Mouse (Mus musculus) embryo, embryonic 11 days (tissue): Measurements from ENCODE around the gene Lrp6.
A peak's percentile ranks its signal among the peaks of the same experiment; 100 is the strongest.

Experiments used
- DNase-seq: peaks from one replicate; pipeline ENCODE4 v3.0.0-alpha.2; 2015

Lrp6 gene

GRCm38 (mm10) chr6:134566818-134567485 lies at the start of gene Lrp6:
Lrp6 (minus strand) TSS chr6:134566965.
- DNase-seq: peak; percentile 95

- peak; percentile 78 for DNase-seq
These were observed 48.2 kb upstream of the Lrp6 start for GRCm38 (mm10) chr6:134614723-134615648.

GRCm38 (mm10) chr6:134614322-134614721 lies 47.6 kb upstream of the Lrp6 start:
- no peak for DNase-seq

- DNase-seq: no peak
These were observed 45.1 kb upstream of the Lrp6 start for GRCm38 (mm10) chr6:134611896-134612295.

- DNase-seq: no peak
These were observed 43.6 kb upstream of the Lrp6 start for GRCm38 (mm10) chr6:134610380-134610779.

DNA sequence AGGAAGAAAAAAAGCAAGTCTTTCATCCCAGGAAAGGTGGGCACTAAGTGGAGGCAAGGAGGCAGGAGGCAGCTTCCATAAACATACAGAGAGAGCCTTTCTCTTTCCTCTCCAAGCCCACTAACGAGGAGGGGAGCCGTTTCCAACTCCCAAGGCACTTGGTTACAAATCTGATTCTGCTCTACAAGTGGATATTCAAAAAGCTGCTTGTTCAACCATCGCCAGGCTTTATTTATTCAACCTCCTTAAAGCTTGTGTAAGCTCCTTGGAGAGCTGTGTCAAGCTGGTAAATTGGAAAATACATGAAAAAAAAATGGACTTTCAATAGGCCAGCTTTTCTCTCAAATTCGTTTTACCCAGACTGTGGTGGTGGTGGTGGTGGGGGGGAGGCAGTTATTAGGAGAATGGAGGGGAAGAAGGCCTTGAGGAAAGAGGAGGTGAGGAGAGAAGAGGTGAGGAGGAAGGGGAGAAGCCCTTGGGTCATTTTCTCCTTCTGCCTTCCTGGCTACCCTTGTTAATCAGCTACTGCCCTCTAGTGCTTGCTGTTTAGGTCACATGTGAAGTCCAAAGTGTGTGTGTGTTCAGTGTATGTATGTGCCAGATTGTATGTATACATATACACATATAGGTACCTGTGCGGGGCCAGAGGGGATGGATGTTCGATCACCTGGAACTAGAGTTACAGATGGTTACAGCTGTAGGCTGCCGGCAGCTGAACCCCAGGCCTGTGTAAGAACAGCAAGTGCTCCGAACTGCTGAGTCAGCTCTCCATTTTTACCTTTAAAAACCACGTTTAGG lies 40.4 kb upstream of the Lrp6 start:
- DNase-seq: peak; percentile 70

- no peak for DNase-seq
These were observed 39.8 kb upstream of the Lrp6 start for GRCm38 (mm10) chr6:134606540-134606939.

- DNase-seq: no peak
These were observed 38.4 kb upstream of the Lrp6 start for GRCm38 (mm10) chr6:134605196-134605595.

- DNase-seq: peak; percentile 53
These were observed 35.7 kb upstream of the Lrp6 start for GRCm38 (mm10) chr6:134602371-134603003.

DNA sequence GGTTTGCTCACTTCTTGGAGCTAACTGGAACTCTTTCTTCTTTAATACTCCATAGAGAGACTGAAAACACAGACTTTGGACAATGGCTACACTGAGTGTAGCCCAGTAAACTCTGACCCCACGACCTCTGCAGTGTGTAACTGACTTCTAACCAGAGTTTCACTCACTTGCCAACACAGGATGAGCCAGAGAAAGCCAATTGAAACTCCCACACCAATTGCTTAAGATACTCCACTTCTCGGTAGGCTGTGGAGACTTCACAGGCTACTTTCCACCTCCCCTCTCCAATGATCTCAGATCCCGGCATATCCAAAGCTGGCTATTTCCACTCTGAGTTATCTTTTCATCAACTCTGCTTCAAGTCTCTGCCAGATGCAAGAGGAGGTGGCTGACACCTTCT lies 35.0 kb upstream of the Lrp6 start:
- no peak for DNase-seq

GRCm38 (mm10) chr6:134601130-134601529 lies 34.4 kb upstream of the Lrp6 start:
- peak; percentile 26 for DNase-seq

DNA sequence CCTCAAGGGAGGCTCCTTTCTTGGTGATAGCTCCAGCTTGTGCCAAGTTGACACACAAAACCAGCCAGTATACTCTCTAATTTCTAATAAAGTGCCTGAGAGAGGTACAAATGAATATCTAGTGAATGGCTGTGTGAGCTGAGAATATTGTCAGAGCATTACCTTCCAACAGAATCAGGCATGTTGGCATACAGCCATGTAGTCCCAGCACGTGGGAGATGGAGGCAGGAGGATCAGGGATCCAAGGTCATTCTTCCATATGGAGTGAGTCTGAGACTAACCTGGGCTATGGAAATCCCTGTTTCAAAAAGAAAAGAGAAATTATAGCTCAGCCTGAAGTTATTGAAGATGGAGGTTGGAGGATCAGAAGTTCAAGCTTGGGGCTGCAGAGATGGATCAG lies 32.5 kb upstream of the Lrp6 start:
- DNase-seq: no peak

DNA sequence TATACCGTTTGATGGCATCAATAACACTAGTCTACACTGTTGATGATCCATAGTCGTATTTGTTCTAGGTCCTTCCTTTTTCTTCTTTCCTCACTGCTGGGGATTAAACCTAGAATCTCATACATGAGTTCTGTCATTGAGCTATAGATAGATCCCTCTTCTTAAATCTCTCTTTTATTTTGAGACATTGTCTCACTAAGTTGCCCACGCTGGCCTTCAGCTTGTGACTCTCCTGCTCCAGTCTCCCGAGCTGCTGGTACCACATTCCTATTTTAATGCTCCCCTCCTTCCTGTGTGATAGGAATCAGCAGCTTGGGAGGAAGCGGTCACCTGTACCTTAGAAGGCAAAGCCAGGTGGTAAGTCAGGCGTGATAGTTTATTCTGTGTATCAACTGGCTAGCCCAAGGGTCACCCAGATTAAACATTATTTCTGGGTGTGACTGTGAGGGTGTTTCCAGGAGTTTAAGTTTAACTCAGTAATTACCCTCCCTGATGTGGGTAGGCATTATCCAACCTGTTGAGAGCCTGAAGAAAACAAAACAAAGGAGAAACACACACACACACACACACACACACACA lies 31.0 kb upstream of the Lrp6 start:
- DNase-seq: no peak

DNA sequence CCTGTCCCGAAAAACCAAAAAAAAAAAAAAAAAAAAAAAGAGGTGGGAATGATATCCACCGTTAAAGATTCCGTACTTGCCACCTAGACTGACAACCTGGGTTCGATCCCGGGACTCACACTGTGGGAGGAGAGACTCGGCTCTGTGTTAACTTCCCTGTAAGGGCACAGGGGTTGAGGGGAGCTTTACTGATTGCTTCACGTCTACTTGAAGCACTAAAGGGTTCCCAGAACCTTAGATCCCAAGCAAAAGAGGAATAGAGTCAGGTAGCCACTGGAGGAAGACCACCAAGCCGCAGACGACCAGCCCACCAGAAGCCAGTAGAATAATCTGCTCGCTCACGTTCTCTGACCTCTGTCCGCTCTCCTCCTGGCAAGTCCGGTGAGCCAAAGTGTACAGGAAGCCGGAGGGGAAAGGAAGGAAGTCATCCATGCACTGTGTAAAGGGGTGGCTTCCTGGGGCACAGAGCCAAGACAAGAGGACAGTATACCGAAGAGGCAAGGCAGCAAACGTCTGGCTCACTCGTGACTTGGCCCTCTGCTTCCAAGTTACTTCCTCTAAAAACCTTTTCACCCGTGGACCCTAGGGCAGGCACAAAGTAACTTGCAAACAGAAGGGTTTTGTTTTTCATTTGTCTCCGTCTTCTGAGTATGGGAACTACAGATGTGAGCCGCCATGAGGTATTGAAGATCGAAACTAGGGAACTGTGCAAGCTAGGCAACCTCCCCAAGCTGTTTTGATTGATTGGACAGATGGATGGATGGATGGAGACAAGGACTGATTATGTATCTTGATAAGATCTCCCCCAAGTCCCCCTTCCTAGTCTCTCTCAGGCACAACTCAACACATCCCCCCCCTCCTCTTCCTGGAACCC lies 28.0 kb upstream of the Lrp6 start:
- no peak for DNase-seq

GRCm38 (mm10) chr6:134591614-134592013 lies 24.8 kb upstream of the Lrp6 start:
- DNase-seq: no peak

- no peak for DNase-seq
These were observed 19.5 kb upstream of the Lrp6 start for GRCm38 (mm10) chr6:134586241-134586640.

DNA sequence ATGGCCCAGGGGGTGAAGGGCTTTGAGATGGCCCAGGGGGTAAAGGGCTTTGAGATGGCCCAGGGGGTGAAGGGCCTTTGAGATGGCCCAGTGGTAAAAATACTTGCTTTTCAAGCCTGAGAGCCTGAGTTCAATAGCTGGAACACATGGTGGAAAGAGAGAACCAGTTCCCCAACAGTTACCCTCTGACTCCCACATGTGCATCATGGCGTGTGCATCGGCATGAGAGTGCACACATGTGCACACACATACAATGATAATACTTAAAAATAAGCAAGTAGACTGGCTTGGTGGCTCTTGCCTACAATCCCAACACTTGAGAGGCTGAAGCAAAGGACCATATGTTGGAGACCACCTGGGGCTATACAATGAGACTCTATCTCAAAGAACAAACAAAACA lies 17.9 kb upstream of the Lrp6 start:
- DNase-seq: no peak

DNA sequence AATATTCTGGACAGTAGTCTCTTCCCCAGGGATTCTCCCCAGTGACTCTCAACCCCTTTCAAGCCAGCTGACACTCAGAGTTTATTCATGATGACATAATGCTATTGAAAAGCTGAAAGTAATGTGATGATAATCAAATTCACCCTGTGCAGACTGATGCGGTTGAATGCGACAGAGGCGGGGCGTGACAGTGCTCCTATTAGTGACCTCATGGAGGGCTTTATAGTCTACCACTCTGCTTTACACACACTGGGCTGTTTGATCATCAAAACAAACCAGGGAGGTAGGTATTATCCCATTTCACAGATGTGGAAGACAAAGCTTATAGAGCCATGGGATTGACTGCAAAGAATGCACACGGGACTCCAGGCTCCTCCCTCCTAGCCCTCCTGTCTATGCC lies 15.3 kb upstream of the Lrp6 start:
- DNase-seq: no peak

GRCm38 (mm10) chr6:134579506-134579905 lies 12.7 kb upstream of the Lrp6 start:
- DNase-seq: no peak

- DNase-seq: no peak
These were observed 11.3 kb upstream of the Lrp6 start for GRCm38 (mm10) chr6:134578039-134578438.

- no peak for DNase-seq
These were observed 8.6 kb upstream of the Lrp6 start for GRCm38 (mm10) chr6:134575288-134575741.
